Mouse (Mus musculus) ES-Bruce4 (cell line): Measurements from ENCODE around the gene Gm47841.

ENCODE experiments used
- CTCF ChIP-seq: IDR thresholded peaks from one replicate; pipeline ENCODE4 v1.8.1; 2011; ENCODE audit warnings: low read depth, low read length
- EP300 ChIP-seq: IDR thresholded peaks from 2 replicates; pipeline ENCODE4 v1.6.1; 2011; ENCODE audit warnings: low read depth, low read length; ENCODE audit not compliant: insufficient read depth

DNA sequence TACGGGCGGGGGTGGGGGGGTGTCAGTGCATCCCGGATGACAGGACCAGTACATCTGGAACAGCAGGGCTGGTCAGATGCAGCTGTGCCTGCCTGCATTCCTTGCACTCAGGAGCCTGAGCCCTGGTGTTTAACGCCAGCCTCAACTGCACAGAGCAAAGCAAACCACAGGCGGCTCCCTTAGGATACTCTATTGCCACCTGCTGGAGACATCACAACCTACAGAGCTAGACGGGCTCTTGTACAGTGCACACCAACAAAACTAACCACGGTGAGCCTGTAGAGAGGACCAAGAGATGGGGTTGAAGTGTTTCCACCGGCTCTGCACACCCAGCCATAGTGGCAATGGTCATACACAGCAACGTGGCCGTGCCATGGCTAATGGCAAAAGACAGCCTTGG is 9.0 kb upstream of the Gm47841 start:
- TF ChIP-seq EP300 (no peak), CTCF (peak; percentile 48)
